Mouse (Mus musculus): ENCODE measurements around the gene Perm1.

GRCm38 (mm10) chr4:156234701-156235213 lies 19.1 kb downstream of the Perm1 start, which contains the start of gene Plekhn1:
- no peak for TF ChIP-seq HCFC1 (IDR thresholded peaks at IDR 0.05; ENCODE audit: borderline replicate concordance, insufficient read depth, low read length)
- no peak for TF ChIP-seq ZC3H11A (IDR thresholded peaks at IDR 0.05; ENCODE audit: borderline replicate concordance, low read depth, low read length)
- no peak for TF ChIP-seq CHD2 (IDR thresholded peaks at IDR 0.05; ENCODE audit: low read depth, low read length)

Data from ES-E14 (cell line).